Mouse (Mus musculus): Measurements from ENCODE around the gene Poglut1.

GRCm38 (mm10) chr16:38571481-38571880, 21.4 kb upstream of the Poglut1 start:
- no peak for TF ChIP-seq CTCF (IDR thresholded peaks at IDR 0.05; ENCODE audit: low read depth, low read length)
- no peak for TF ChIP-seq TAL1 (conservative IDR thresholded peaks at IDR 0.05; ENCODE audit: low read depth, low read length)
- no peak for TF ChIP-seq GATA2 (IDR thresholded peaks at IDR 0.05; ENCODE audit: borderline replicate concordance, low read depth, low read length)
